Mouse (Mus musculus) liver, postnatal 0 days (tissue): ENCODE data around the gene Gpt2.

Source experiments
- CTCF ChIP-seq: sonication (generic); IDR thresholded peaks from 2 replicates; pipeline ENCODE4 v1.5.1; 2016; ENCODE audit warnings: antibody characterized with exemption, low read depth
- EP300 ChIP-seq: IDR thresholded peaks from 2 replicates; pipeline ENCODE4 v1.6.1; 2016; ENCODE audit warnings: antibody characterized with exemption, low read depth, mild to moderate bottlenecking

- no peak for TF ChIP-seq CTCF
- no peak for TF ChIP-seq EP300
Observed at GRCm38 (mm10) chr8:85536332-85536731, 44.0 kb downstream of the Gpt2 start.
